Mouse (Mus musculus) neural tube, embryonic 13.5 days (tissue): ENCODE data around the gene Thap11. TPM values are rescaled to one million over a fixed set of nuclear protein-coding genes. Genes with fewer than 3 reads are reported as not detected.
A peak's percentile ranks its signal among the peaks of the same experiment; 100 is the strongest.

Experiments
- ATAC-seq: fragments of 200-750 bp; cut with Nextera tagmentation; 2 replicates; pipeline ENCODE4 v1.8.0; 2017; ENCODE audit warnings: low read depth, mild to moderate bottlenecking, moderate TSS enrichment, moderate library complexity
- H3K27ac ChIP-seq: fragments of 300-500 bp; sonication (generic); replicated peaks from 2 replicates; pipeline ENCODE4 v1.5.1; 2015; ENCODE audit warnings: moderate library complexity, mild to moderate bottlenecking, inconsistent platforms
- H3K27me3 ChIP-seq: fragments of 300-500 bp; sonication (generic); 2 replicates; pipeline ENCODE4 v1.6.1; 2015; ENCODE audit warnings: mild to moderate bottlenecking, inconsistent platforms
- H3K36me3 ChIP-seq: fragments of 300-500 bp; sonication (generic); 2 replicates; pipeline ENCODE4 v1.6.1; 2015; ENCODE audit warnings: mild to moderate bottlenecking, inconsistent platforms
- H3K4me1 ChIP-seq: fragments of 300-500 bp; sonication (generic); replicated peaks from 2 replicates; pipeline ENCODE4 v1.6.1; 2015; ENCODE audit warnings: inconsistent platforms
- H3K4me2 ChIP-seq: fragments of 300-500 bp; sonication (generic); 2 replicates; pipeline ENCODE4 v1.6.1; 2015; ENCODE audit warnings: inconsistent platforms, mild to moderate bottlenecking, moderate library complexity
- H3K4me3 ChIP-seq: fragments of 300-500 bp; sonication (generic); 2 replicates; pipeline ENCODE4 v1.5.1; 2015; ENCODE audit warnings: mild to moderate bottlenecking, inconsistent platforms
- H3K9ac ChIP-seq: fragments of 300-500 bp; sonication (generic); 2 replicates; pipeline ENCODE4 v1.6.1; 2015; ENCODE audit warnings: moderate library complexity, mild to moderate bottlenecking, inconsistent platforms
- H3K9me3 ChIP-seq: fragments of 300-500 bp; sonication (generic); 2 replicates; pipeline ENCODE4 v1.6.1; 2016; ENCODE audit warnings: inconsistent platforms
- WGBS: fragments of 180-500 bp; shearing (Covaris S2); methylation state at CpG from one replicate; pipeline ENCODE4 v1.1.7; 2015; 5-methylcytosine and 5-hydroxymethylcytosine counted together
- polyA plus RNA-seq: library from polyadenylated mRNA; unstranded; fragments of >200 nt; fragmentation: Nextera tagmentation; extraction: Ambion mirVana; gene quantifications from 2 replicates; pipeline ENCODE4 v1.2.1, GENCODE M21; 2015

The Thap11 gene
- polyA plus RNA-seq, 1 experiment from 2014 or later = 61.4 TPM

DNA sequence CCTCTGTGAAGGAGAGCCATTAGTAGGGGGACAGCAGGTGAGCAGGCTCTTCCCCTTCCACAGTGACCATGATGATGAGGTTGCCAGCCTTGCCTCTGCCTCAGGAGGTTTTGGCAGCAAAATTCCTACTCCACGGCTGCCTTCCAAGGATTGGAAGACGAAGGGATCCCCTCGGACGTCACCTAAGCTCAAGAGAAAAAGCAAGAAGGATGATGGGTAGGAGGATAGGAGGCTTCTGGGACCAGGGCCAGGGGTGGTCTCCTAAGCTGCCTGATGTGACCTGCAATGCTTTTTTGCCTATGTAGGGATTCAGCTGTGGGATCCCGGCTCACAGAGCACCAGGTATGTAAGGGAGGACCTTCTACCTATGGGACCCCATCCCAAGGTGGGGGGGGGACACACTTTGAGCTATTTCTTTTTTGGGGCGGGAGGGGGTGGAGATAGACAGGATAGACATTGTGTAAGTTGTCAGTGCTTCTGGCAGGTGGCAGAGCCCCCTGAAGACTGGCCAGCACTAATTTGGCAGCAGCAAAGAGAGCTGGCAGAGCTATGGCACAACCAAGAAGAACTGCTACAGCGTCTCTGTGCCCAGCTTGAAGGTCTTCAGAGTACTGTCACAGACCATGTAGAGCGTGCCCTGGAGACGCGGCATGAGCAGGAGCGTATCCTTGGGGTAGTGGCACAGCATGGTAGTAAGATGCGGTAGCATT, 35.0 kb downstream of the Thap11 start:
- Histone ChIP-seq H3K4me3 (no peak overlapping the region), H3K27me3 (no peaks in the 10 kb centered on the region), H3K4me2 (no peak overlapping the region), H3K9ac (no peak overlapping the region), H3K4me1 (peaks cover 9% of the 10 kb centered on the region), H3K9me3 (no peaks in the 10 kb centered on the region), H3K27ac (no peak overlapping the region), H3K36me3 (peaks cover 90% of the 10 kb centered on the region)
- ATAC-seq = no peak
- WGBS = 92% methylated on average over 12 of the region's 12 CpGs

DNA sequence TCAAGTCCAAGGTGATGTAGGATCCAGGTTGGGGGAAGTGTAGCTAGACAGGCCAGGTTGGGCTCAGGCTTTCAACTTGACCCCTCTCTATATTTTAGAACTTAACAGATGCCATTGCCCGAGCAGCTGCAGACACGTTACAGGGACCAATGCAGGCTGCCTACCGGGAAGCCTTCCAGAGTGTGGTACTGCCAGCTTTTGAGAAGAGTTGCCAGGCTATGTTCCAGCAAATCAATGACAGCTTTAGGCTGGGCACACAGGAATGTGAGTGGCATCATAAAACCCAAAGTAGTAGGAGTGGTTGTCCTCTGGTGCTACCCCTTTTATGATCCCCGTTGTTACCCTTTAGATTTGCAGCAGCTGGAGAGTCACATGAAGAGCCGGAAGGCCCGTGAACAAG, 35.9 kb downstream of the Thap11 start:
- Histone ChIP-seq H3K4me2 (no peak overlapping the region), H3K36me3 (peaks cover 87% of the 10 kb centered on the region), H3K4me1 (peaks cover 9% of the 10 kb centered on the region), H3K27me3 (no peaks in the 10 kb centered on the region), H3K9ac (no peak overlapping the region), H3K27ac (no peak overlapping the region), H3K9me3 (no peaks in the 10 kb centered on the region), H3K4me3 (no peak overlapping the region)
- WGBS = 76% methylated on average over 6 of the region's 6 CpGs
- no peak for ATAC-seq

DNA sequence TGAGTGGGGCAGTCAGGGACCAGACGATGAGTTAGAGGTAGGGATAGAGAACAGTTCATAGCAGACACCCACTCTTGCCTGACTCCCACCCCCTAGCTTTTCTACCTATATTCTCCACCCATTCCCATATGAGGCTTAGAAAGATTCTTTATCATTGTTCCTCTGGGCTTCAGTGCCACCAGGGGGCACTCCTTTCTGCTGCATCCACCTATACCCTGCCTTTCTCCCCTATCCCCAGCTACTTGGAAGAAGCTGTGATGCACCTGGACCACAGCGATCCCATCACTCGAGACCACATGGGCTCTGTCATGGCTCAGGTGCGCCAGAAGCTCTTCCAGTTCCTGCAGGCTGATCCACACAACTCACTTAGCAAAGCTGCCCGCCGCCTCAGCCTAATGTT, 37.5 kb downstream of the Thap11 start:
- WGBS = 91% methylated on average over 6 of the region's 6 CpGs
- ATAC-seq = 0 out of 2 replicates have a peak, but pooled peaks have one; percentile 4
- Histone ChIP-seq H3K4me1 (peaks cover 9% of the 10 kb centered on the region), H3K9me3 (no peaks in the 10 kb centered on the region), H3K27ac (peak overlapping the region; percentile 38; the same call in 1 of the 2 replicates), H3K4me2 (no peak overlapping the region), H3K27me3 (no peaks in the 10 kb centered on the region), H3K4me3 (no peak overlapping the region), H3K9ac (no peak overlapping the region), H3K36me3 (peaks cover 72% of the 10 kb centered on the region)

DNA sequence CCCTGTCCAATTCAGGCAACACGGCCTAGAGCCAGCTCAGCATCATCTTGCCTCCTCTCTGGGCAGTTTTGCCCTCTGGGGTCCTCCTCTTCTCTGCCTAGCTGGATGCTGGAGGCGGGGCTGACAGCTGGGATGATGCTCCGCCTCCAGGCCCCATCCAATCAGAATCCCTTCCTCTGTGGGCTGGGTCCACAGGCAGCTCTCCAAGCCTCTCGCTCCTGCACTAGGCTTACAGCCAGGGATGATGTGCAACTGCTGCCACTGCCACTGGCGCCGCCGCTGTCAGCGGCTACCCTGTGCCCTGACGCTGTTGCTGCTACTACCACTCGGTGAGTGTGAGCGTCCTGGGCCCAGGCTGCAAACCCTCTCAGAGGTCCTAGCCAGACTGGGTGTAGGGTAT, 38.4 kb downstream of the Thap11 start, which contains the start of gene Nrn1l:
Gene Nrn1l, plus strand, starts transcription at position 229 of the 400 bp plus-strand sequence.
- Histone ChIP-seq H3K36me3 (peaks cover 62% of the 10 kb centered on the region), H3K9me3 (no peaks in the 10 kb centered on the region), H3K4me2 (peak within 1 kb of the TSS; percentile 35), H3K4me1 (peaks cover 9% of the 10 kb centered on the region), H3K4me3 (0 out of 2 replicates have a peak within 1 kb of the TSS, but pooled peaks have one; percentile 3), H3K27ac (peak within 1 kb of the TSS; percentile 65), H3K27me3 (no peaks in the 10 kb centered on the region), H3K9ac (peak within 1 kb of the TSS; percentile 58)
- peak; percentile 91 for ATAC-seq
- 3% methylated on average over 11 of the region's 11 CpGs for WGBS

DNA sequence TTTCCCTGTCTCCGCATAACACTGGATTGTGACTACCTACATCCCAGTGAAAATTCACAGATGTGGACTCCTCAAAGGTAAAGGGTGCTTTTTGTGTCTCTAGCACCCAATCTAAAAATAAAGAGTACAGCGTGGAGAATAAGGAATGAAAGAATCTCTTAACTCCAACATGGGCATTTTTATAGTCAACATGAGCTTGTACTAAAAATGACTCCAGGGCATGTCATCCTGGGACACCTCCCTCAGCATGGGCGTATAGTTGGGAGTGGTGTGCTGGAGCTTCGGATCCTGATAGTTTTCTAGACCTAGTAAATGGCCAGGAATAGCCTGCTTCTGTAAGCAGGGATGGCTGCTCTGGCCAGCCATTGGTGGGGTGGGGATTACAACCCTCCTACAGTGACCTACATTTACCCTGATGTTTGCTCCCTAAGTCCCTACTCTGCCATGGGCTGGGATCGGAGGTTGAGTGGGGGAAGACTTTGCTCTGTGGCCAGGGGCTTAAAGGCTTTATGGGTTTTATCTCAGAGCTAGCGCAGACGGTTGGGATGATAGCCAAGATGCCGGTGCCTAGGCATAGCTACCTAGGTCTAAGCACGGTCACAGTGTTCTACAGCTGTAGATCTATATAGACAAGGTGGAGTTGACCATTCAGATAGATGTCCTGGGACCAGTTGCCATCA, 43.0 kb downstream of the Thap11 start:
- H3K4me1 ChIP-seq = peaks cover 20% of the 10 kb centered on the region
- no peak overlapping the region for H3K9ac ChIP-seq
- no peaks in the 10 kb centered on the region for H3K27me3 ChIP-seq
- no peak overlapping the region for H3K27ac ChIP-seq
- no peak overlapping the region for H3K4me3 ChIP-seq
- 85% methylated on average over 9 of the region's 9 CpGs for WGBS
- no peak overlapping the region for H3K4me2 ChIP-seq
- H3K9me3 ChIP-seq = no peaks in the 10 kb centered on the region
- peaks cover 16% of the 10 kb centered on the region for H3K36me3 ChIP-seq
- ATAC-seq = no peak

DNA sequence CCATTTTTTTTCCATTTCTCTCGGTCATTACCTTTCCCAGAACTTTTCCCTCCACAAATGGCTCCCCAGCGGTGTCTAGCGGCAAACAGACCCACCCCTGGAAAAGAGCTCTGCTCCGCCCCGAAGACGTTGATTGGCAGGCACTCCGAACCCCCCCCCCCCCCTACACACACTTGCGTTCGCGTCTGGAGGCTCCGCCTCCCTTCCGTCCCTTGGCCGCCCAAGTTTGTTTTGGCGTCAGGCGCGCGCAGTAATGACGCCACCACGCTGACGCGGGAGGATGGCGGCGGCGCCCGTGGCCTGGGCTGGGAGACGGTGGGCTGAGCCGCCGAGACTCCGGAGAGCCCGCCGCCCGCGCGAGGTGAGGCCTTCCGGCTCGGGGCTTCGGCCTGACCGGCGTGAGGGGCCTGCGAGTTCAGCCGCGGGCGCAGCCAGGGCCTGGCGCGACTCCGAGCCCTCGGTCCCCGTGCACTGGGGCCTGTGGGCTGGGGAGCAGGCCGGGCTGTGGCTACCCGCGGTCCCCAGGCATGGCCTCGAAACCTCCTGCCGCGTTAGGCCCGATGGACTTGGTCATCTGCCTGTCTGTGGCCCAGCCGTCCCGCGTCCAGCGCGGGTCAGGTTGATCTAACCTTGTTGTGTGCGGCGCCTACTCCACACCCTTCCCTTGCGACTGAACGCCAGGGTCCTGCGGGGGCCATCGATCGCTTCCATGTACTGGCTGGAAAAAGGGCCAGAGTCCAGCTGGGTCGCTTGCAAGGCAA, 45.4 kb downstream of the Thap11 start, which contains the start of gene Pskh1:
Gene Pskh1, plus strand, starts transcription at position 262 of the 761 bp plus-strand sequence.
- Histone ChIP-seq H3K27ac (peak within 1 kb of the TSS; percentile 90), H3K9ac (peak within 1 kb of the TSS; percentile 91), H3K4me3 (peak within 1 kb of the TSS; percentile 81), H3K4me2 (peak within 1 kb of the TSS; percentile 74), H3K4me1 (peaks cover 11% of the 10 kb centered on the region), H3K36me3 (0 out of 2 replicates have a peak, but pooled peaks cover 2% of the 10 kb centered on the region), H3K27me3 (no peaks in the 10 kb centered on the region), H3K9me3 (no peaks in the 10 kb centered on the region)
- under 1% methylated on average over 68 of the region's 68 CpGs for WGBS
- peak; percentile 94 for ATAC-seq

DNA sequence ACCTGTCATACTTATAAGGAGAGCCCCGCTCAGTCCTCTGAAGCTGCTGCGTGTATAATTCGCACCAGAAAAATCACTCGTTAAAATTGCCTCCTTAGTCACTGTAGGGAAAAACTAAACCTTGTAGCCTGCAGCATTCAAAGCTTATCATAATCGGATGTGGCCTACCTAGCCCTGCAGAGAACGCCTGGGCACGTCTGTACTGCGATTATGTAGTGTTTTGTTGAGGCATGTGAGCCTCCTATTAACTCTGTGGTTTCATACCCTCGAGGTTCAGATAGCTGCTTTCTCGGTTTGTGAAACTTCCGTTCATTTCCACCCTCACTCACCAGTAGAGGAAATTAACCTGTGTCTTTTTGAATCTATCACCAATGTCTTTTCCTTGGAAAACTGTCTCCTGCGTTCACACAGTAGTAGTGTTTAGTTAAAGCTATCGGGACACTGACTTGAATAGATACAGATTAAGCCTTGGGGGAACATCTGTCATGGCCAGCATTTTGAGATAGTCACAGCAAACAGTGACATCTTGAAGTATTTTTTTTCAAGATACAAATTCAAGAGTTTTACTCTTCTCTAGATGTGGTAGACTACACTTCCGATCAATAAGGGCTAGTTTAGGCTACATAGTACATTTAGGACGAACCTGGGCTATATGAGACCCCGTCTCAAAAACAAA, 46.1 kb downstream of the Thap11 start:
- Histone ChIP-seq H3K27me3 (no peaks in the 10 kb centered on the region), H3K4me3 (peak overlapping the region; percentile 81), H3K27ac (peak overlapping the region; percentile 90), H3K4me1 (peaks cover 11% of the 10 kb centered on the region), H3K4me2 (peak overlapping the region; percentile 74), H3K36me3 (no peaks in the 10 kb centered on the region), H3K9me3 (no peaks in the 10 kb centered on the region), H3K9ac (peak overlapping the region; percentile 91)
- WGBS = 43% methylated on average over 16 of the region's 16 CpGs
- no peak for ATAC-seq

Other genes with a start within 250 kb of the Thap11 start
- gene Ripor1, start 249.9 kb upstream of the Thap11 start, polyA plus RNA-seq = 30.5 and 35.9 TPM in 2 replicates
- gene Ctcf, start 218.6 kb upstream of the Thap11 start, polyA plus RNA-seq = 105 and 118 TPM in 2 replicates
- 2.0 TPM in 2 replicates for gene Agrp, start 217.7 kb upstream of the Thap11 start, polyA plus RNA-seq
- gene Carmil2, start 168.9 kb upstream of the Thap11 start, polyA plus RNA-seq = 16.6 and 20.2 TPM in 2 replicates
- 77.1 and 87.1 TPM in 2 replicates for gene Acd, start 154.0 kb upstream of the Thap11 start, polyA plus RNA-seq
- 47.7 and 48.0 TPM in 2 replicates for gene Pard6a, start 154.0 kb upstream of the Thap11 start, polyA plus RNA-seq
- gene 4933405L10Rik, start 147.5 kb upstream of the Thap11 start, polyA plus RNA-seq = not detected in 2 replicates
- gene Enkd1, start 146.9 kb upstream of the Thap11 start, polyA plus RNA-seq = 10.3 and 11.2 TPM in 2 replicates
- gene Gfod2, start 96.5 kb upstream of the Thap11 start, polyA plus RNA-seq = 66.7 and 72.4 TPM in 2 replicates
- gene Ranbp10, start 27.8 kb upstream of the Thap11 start, polyA plus RNA-seq = 11.6 and 13.0 TPM in 2 replicates
- gene Tsnaxip1, start 27.4 kb upstream of the Thap11 start, polyA plus RNA-seq = 0.46 and 0.54 TPM in 2 replicates
- gene Cenpt, start 1.9 kb upstream of the Thap11 start, polyA plus RNA-seq = 52.7 and 63.8 TPM in 2 replicates
- 198 and 201 TPM in 2 replicates for gene Nutf2, start 5.4 kb downstream of the Thap11 start, polyA plus RNA-seq
- gene Edc4, start 25.7 kb downstream of the Thap11 start, polyA plus RNA-seq = 43.9 and 48.6 TPM in 2 replicates
- 0.46 and 0.54 TPM in 2 replicates for gene Nrn1l, start 38.4 kb downstream of the Thap11 start, polyA plus RNA-seq
- gene Pskh1, start 45.3 kb downstream of the Thap11 start, polyA plus RNA-seq = 14.2 and 14.3 TPM in 2 replicates
- 3.1 and 3.6 TPM in 2 replicates for gene Ctrl, start 78.7 kb downstream of the Thap11 start, polyA plus RNA-seq
- gene Psmb10, start 83.3 kb downstream of the Thap11 start, polyA plus RNA-seq = 43.1 and 43.2 TPM in 2 replicates
- 0.59 and 0.71 TPM in 2 replicates for gene Lcat, start 88.2 kb downstream of the Thap11 start, polyA plus RNA-seq
- 8.7 and 11.0 TPM in 2 replicates for gene Slc12a4, start 111.0 kb downstream of the Thap11 start, polyA plus RNA-seq
- gene Dpep3, start 124.3 kb downstream of the Thap11 start, polyA plus RNA-seq = not detected in 2 replicates
- 21.5 and 23.1 TPM in 2 replicates for gene Dus2, start 136.2 kb downstream of the Thap11 start, polyA plus RNA-seq
- 0.24 TPM in 1 of 2 replicates, not detected in the other for gene Dpep2nb, start 150.8 kb downstream of the Thap11 start, polyA plus RNA-seq
- 20.7 and 22.2 TPM in 2 replicates for gene Ddx28, start 156.8 kb downstream of the Thap11 start, polyA plus RNA-seq
- gene Nfatc3, start 203.7 kb downstream of the Thap11 start, polyA plus RNA-seq = 4.1 and 4.2 TPM in 2 replicates